Mouse (Mus musculus): ENCODE results near the gene Hpn. TPM values are rescaled to one million over a fixed set of nuclear protein-coding genes. Genes with fewer than 3 reads are reported as not detected.

Gene Hpn
- polyA plus RNA-seq, 1 experiment from 2014 or later: 10.8 TPM

DNA sequence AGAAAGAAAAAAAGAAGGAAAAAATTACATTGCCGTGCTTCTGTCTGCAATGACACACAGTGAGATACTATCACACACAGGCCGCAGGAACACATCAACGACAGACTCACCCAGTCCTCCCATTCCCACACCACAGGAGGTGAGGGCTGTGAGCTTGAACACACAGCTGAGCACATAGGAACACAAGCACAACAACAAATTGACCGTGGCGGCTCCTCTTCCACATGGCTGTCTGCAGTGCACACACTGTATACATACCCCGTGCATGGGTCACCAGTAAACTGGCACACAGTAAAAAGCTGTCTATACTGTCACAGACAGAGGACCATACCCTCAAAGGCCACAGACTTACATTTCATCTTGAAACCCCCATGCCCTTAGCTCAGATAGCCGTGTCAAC lies 58.6 kb downstream of the Hpn start:
- no peaks in the 10 kb centered on the region for H3K9me3 ChIP-seq (ENCODE audit: low read depth, low read length)
- 67% methylated on average over 7 of the region's 7 CpGs for WGBS
- H3K27ac ChIP-seq (ENCODE audit: low read depth): no peak overlapping the region; the same call in 1 of the 2 replicates
- DNase-seq: no peak
- H3K4me2 ChIP-seq: no peak overlapping the region
- H3K9ac ChIP-seq: no peak overlapping the region
- no peak for TF ChIP-seq CTCF (IDR thresholded peaks at IDR 0.05; ENCODE audit: low read depth)
- no peak for ATAC-seq (ENCODE audit: insufficient read depth)
- H3K4me1 ChIP-seq (ENCODE audit: insufficient read depth): peaks cover 21% of the 10 kb centered on the region
- no peaks in the 10 kb centered on the region for H3K36me3 ChIP-seq (ENCODE audit: insufficient read depth)
- peaks cover 28% of the 10 kb centered on the region for H3K27me3 ChIP-seq (ENCODE audit: insufficient read depth, low read length)
- no peak overlapping the region for H3K4me3 ChIP-seq (ENCODE audit: low read depth, low read length)

DNA sequence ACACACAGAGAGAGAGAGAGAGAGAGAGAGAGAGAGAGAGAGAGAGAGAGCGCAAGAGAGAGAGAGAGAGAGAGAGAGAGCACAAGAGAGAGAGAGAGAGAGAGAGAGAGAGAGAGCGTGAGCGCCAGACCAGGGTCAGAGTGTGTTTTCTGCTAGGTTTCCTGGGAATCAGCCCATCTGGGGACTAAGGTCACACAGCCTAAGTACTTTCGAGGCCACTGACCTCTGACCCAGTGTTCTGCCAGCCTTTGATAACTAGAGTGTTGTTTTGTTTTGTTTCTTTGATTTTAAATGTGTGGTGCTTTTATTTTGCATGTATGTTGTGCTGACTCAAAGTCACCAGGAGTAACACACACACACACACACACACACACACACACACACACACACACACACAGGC lies 59.2 kb downstream of the Hpn start:
- peaks cover 23% of the 10 kb centered on the region for H3K4me1 ChIP-seq (ENCODE audit: insufficient read depth)
- WGBS: 12% methylated on average over 3 of the region's 4 CpGs
- H3K36me3 ChIP-seq (ENCODE audit: insufficient read depth): no peaks in the 10 kb centered on the region
- TF ChIP-seq CTCF (IDR thresholded peaks at IDR 0.05; ENCODE audit: low read depth): no peak
- H3K4me2 ChIP-seq: peak overlapping the region; percentile 51; the same call in 1 of the 2 replicates
- H3K9ac ChIP-seq: no peak overlapping the region
- ATAC-seq (ENCODE audit: insufficient read depth): no peak
- H3K27ac ChIP-seq (ENCODE audit: low read depth): peak overlapping the region; percentile 68; the same call in 1 of the 2 replicates
- H3K4me3 ChIP-seq (ENCODE audit: low read depth, low read length): no peak overlapping the region
- peaks cover 33% of the 10 kb centered on the region for H3K27me3 ChIP-seq (ENCODE audit: insufficient read depth, low read length)
- DNase-seq: peak; percentile 46
- no peaks in the 10 kb centered on the region for H3K9me3 ChIP-seq (ENCODE audit: low read depth, low read length)

DNA sequence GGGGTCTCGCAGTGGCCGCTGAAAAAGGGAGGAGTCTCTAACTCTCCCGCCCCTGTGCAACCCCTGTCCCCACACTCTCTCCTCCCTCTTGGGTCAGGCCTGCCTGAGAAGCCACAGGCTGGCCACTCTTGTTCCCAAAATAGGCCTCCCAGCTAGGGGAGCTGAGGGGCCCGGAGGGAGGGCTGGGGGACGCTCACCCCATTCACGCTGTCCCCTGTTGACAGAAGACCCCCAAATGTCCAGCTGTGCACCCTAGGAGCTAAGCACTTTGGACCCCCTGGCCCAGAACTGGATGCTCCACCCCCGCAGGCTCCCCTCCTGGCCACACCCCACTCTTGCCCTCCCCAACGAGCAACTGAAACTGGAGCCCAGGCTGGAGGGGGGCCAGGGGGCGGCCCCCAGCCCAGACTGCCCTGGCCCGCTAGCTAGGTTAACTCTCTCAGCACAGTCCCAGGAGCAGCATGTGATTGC lies 59.7 kb downstream of the Hpn start:
- no peak for TF ChIP-seq CTCF (IDR thresholded peaks at IDR 0.05; ENCODE audit: low read depth)
- peaks cover 23% of the 10 kb centered on the region for H3K4me1 ChIP-seq (ENCODE audit: insufficient read depth)
- H3K27me3 ChIP-seq (ENCODE audit: insufficient read depth, low read length): peaks cover 38% of the 10 kb centered on the region
- ATAC-seq (ENCODE audit: insufficient read depth) (peak; percentile 89), DNase-seq (peak; percentile 88)
- no peaks in the 10 kb centered on the region for H3K9me3 ChIP-seq (ENCODE audit: low read depth, low read length)
- H3K4me2 ChIP-seq: peak overlapping the region; percentile 51
- H3K4me3 ChIP-seq (ENCODE audit: low read depth, low read length): peak overlapping the region; percentile 22
- WGBS: 5% methylated on average over 10 of the region's 10 CpGs
- peak overlapping the region; percentile 22; the same call in 1 of the 2 replicates for H3K9ac ChIP-seq
- peak overlapping the region; percentile 68; the same call in 1 of the 2 replicates for H3K27ac ChIP-seq (ENCODE audit: low read depth)
- H3K36me3 ChIP-seq (ENCODE audit: insufficient read depth): no peaks in the 10 kb centered on the region

DNA sequence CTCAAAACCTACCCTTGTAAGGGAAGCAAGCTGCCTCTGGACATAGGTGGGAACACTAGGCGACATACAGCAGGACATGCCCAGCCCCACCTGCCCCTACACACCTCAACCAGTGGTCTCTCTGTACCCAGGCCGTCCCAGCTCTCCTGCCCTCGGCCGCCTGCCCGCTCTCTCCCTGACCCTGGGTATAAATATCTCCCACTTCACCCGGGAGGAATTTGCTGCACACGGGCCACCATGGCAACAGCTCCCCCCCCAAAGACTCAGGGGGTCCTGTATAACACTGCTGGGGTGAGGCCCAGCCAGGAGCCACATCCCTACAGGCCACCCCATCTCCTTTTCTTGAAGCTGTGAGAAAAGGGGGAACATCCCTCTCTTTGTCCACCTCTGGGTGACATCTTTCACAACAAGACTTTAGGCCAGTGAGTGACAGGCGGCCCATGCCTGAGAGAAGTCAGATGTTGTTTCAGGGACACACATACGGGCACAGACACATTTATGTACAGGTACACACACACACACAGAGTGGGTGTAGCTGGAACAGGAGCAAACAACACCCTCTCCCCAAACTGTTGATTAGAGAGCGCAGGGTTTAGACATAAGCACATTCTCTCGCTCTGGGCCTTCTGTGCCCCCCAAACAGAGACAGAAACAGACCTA lies 60.3 kb downstream of the Hpn start:
- Histone ChIP-seq H3K4me3 (ENCODE audit: low read depth, low read length) (peak overlapping the region; percentile 22), H3K4me1 (ENCODE audit: insufficient read depth) (peaks cover 23% of the 10 kb centered on the region), H3K36me3 (ENCODE audit: insufficient read depth) (no peaks in the 10 kb centered on the region), H3K9ac (peak overlapping the region; percentile 22; the same call in 1 of the 2 replicates), H3K9me3 (ENCODE audit: low read depth, low read length) (no peaks in the 10 kb centered on the region), H3K4me2 (peak overlapping the region; percentile 51), H3K27me3 (ENCODE audit: insufficient read depth, low read length) (peaks cover 44% of the 10 kb centered on the region), H3K27ac (ENCODE audit: low read depth) (peak overlapping the region; percentile 68; the same call in 1 of the 2 replicates)
- 33% methylated on average over 11 of the region's 11 CpGs for WGBS
- DNase-seq (no peak), ATAC-seq (ENCODE audit: insufficient read depth) (0 out of 2 replicates have a peak, but pooled peaks have one; percentile 0)
- TF ChIP-seq CTCF (IDR thresholded peaks at IDR 0.05; ENCODE audit: low read depth): no peak

DNA sequence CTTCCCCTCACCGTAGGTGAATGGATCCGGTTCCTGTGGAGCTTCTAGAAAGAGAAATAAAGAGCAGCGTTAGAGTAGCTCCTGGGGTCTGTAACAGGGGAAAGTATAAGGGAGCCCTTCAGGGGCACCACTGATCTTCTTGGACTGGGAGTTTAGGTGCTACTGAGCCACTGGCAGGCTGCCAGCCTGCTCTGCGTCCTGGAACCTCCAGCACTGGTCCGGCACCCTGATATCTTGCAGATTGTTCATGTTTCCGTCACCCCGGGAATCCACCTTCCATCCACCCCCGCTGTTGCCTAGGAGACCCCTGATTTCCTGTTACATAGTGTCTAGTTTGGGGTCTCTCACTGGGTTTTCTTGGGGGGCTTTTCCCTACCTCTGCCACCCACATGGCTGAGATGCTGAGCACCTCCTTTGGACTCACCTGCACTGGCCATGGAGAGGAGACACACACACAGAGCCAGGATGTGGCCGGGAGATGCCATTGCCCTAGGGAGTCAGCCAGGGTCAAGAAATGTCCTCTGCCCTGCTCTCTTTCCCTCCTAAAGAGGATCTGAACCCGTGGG lies 61.1 kb downstream of the Hpn start:
- DNase-seq (peak; percentile 38), ATAC-seq (ENCODE audit: insufficient read depth) (no peak)
- Histone ChIP-seq H3K9ac (no peak overlapping the region), H3K9me3 (ENCODE audit: low read depth, low read length) (no peaks in the 10 kb centered on the region), H3K36me3 (ENCODE audit: insufficient read depth) (no peaks in the 10 kb centered on the region), H3K27me3 (ENCODE audit: insufficient read depth, low read length) (peaks cover 51% of the 10 kb centered on the region), H3K4me1 (ENCODE audit: insufficient read depth) (peaks cover 23% of the 10 kb centered on the region), H3K4me2 (peak overlapping the region; percentile 51; the same call in 1 of the 2 replicates), H3K27ac (ENCODE audit: low read depth) (no peak overlapping the region; the same call in 1 of the 2 replicates), H3K4me3 (ENCODE audit: low read depth, low read length) (peak overlapping the region; percentile 22; the same call in 1 of the 2 replicates)
- TF ChIP-seq CTCF (IDR thresholded peaks at IDR 0.05; ENCODE audit: low read depth): no peak
- 23% methylated on average over 10 of the region's 10 CpGs for WGBS

DNA sequence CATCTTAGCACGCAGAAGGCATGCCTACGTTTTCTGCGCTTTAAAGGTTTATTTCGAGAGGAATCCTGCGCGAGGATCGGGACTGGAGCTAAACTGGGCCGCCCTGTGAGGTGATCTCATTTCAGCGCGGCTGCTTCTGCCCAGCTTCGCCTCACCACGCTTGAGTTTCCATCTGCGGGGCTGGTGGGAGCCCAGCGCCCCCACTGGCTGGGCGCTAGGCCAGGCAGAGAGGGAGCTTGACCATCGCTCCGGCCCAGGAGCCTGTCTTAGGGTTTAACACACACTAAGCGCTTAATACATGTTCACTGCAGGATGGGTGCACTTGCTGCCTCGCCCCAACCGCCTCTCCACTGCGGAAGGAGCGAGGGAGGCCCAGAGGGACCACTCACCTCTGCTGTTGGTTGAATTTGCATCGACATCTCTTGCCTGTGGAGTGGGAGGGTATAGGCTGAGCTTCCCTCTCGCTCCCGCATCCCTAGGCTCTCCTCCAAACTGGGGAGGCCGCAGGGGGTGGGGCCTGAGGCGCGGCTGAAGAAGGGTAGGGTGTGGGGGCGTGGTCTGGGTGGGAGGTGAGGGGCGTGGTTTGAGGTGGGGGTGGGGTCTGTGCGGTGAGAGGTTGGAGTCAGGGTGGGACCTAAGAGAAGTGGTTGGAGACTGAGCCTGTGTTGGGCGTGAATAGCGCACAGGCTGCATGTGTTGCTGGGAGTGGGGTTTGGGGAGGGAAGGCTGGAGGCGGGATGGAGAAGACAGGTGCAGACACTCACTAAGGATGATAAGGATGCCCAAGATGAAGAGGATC lies 62.3 kb downstream of the Hpn start:
- peak; percentile 13 for ATAC-seq (ENCODE audit: insufficient read depth)
- no peak overlapping the region for H3K9ac ChIP-seq
- DNase-seq: peak; percentile 70
- peak; percentile 34; the same call in 1 of the 2 replicates for TF ChIP-seq CTCF (IDR thresholded peaks at IDR 0.05; ENCODE audit: low read depth)
- no peaks in the 10 kb centered on the region for H3K9me3 ChIP-seq (ENCODE audit: low read depth, low read length)
- WGBS: 4% methylated on average over 34 of the region's 34 CpGs
- H3K36me3 ChIP-seq (ENCODE audit: insufficient read depth): no peaks in the 10 kb centered on the region
- peak overlapping the region; percentile 14 for H3K4me3 ChIP-seq (ENCODE audit: low read depth, low read length)
- peak overlapping the region; percentile 51 for H3K4me2 ChIP-seq
- peaks cover 23% of the 10 kb centered on the region for H3K4me1 ChIP-seq (ENCODE audit: insufficient read depth)
- H3K27ac ChIP-seq (ENCODE audit: low read depth): no peak overlapping the region
- peaks cover 51% of the 10 kb centered on the region for H3K27me3 ChIP-seq (ENCODE audit: insufficient read depth, low read length)
